In genomic region chr9:96765410-96765809, GRCm38 (mm10) we compare ENCODE assay signal across 13 mouse cellular contexts. TPM values are rescaled to one million over a fixed set of nuclear protein-coding genes. Genes with fewer than 3 reads are reported as not detected.
DNase-seq lines count a peak whose midpoint lies in the region; ATAC-seq and TF ChIP-seq lines count a peak whose summit lies in the region.
"Had no signal": no experiment of that assay in that cellular context is flagged by ENCODE, and none has a peak within 500 bp of the region (broad histone marks: within the 10 kb centered on the region; RNA-seq: fewer than 3 reads in every experiment).

No protein-coding gene starts in this region.

- TF ChIP-seq CTCF in spleen, adult 2 months (IDR thresholded peaks at IDR 0.05; ENCODE audit: extremely low read depth, insufficient read depth, insufficient read length, insufficient replicate concordance), result no peak

- H3K27me3 ChIP-seq in heart, embryonic 16.5 days (ENCODE audit: control insufficient read depth, insufficient read depth, low read length), result no peaks in the 10 kb centered on the region
- no peaks in the 10 kb centered on the region for H3K27me3 ChIP-seq in intestine, embryonic 16.5 days (replicated peaks; ENCODE audit: control insufficient read depth, insufficient read depth, low read length)
- no peaks in the 10 kb centered on the region for H3K27me3 ChIP-seq in spleen, adult 2 months (ENCODE audit: control insufficient read depth, insufficient read depth, low read length)
- no peaks in the 10 kb centered on the region for H3K27me3 ChIP-seq in midbrain, embryonic 16.5 days (ENCODE audit: control insufficient read depth, insufficient read depth, low read depth, low read length)
- H3K27me3 ChIP-seq: limb, embryonic 13.5 days; midbrain, embryonic 13.5 days had no signal

- H3K9ac ChIP-seq in heart, embryonic 16.5 days (ENCODE audit: low read length), result no peak overlapping the region
- no peak overlapping the region for H3K9ac ChIP-seq in intestine, embryonic 16.5 days (ENCODE audit: low read depth, low read length)
- H3K9ac ChIP-seq in midbrain, embryonic 16.5 days (ENCODE audit: low read depth, low read length), result no peak overlapping the region
- H3K9ac ChIP-seq: limb, embryonic 13.5 days; midbrain, embryonic 13.5 days had no signal

- no peaks in the 10 kb centered on the region for H3K9me3 ChIP-seq in heart, embryonic 16.5 days (replicated peaks; ENCODE audit: control insufficient read depth, low read length)
- H3K9me3 ChIP-seq in intestine, embryonic 16.5 days (ENCODE audit: control insufficient read depth, low read length), result no peaks in the 10 kb centered on the region
- H3K9me3 ChIP-seq in midbrain, embryonic 16.5 days (replicated peaks; ENCODE audit: control insufficient read depth, low read length, poor library complexity, severe bottlenecking), result no peaks in the 10 kb centered on the region
- H3K9me3 ChIP-seq: limb, embryonic 13.5 days; midbrain, embryonic 13.5 days had no signal

- no peak overlapping the region for H3K27ac ChIP-seq in heart, embryonic 16.5 days (ENCODE audit: low read length)
- no peak overlapping the region for H3K27ac ChIP-seq in intestine, embryonic 16.5 days (ENCODE audit: low read length)
- peak overlapping the region; percentile 80 for H3K27ac ChIP-seq in spleen, adult 2 months (ENCODE audit: insufficient read depth, low read length)
- H3K27ac ChIP-seq in midbrain, embryonic 16.5 days (ENCODE audit: low read length), result no peak overlapping the region
- H3K27ac ChIP-seq: limb, embryonic 13.5 days; midbrain, embryonic 13.5 days had no signal

- ATAC-seq in heart, embryonic 16.5 days (replicated peaks; ENCODE audit: extremely low read depth, insufficient read depth, low FRiP score), result peak; percentile 45; the same call in 1 of the 2 replicates
- ATAC-seq in intestine, embryonic 16.5 days, result peak; percentile 72
- ATAC-seq in midbrain, embryonic 16.5 days, result no peak
- ATAC-seq: midbrain, embryonic 13.5 days had no signal

- no peak overlapping the region for H3K4me3 ChIP-seq in heart, embryonic 16.5 days (ENCODE audit: low read length)
- H3K4me3 ChIP-seq in intestine, embryonic 16.5 days (ENCODE audit: low read length), result no peak overlapping the region
- H3K4me3 ChIP-seq in spleen, adult 2 months (ENCODE audit: extremely low read depth, insufficient read depth, insufficient read length), result peak overlapping the region; percentile 46
- H3K4me3 ChIP-seq in midbrain, embryonic 16.5 days (ENCODE audit: low read depth, low read length), result no peak overlapping the region
- H3K4me3 ChIP-seq: limb, embryonic 13.5 days; midbrain, embryonic 13.5 days had no signal

- H3K36me3 ChIP-seq in heart, embryonic 16.5 days (ENCODE audit: control insufficient read depth, insufficient read depth), result no peaks in the 10 kb centered on the region
- H3K36me3 ChIP-seq in intestine, embryonic 16.5 days (ENCODE audit: control insufficient read depth, insufficient read depth, low read length), result no peaks in the 10 kb centered on the region
- H3K36me3 ChIP-seq in spleen, adult 2 months (ENCODE audit: control insufficient read depth, insufficient read depth, low read length), result no peaks in the 10 kb centered on the region
- no peaks in the 10 kb centered on the region for H3K36me3 ChIP-seq in midbrain, embryonic 16.5 days (ENCODE audit: control insufficient read depth, insufficient read depth, low read length)
- H3K36me3 ChIP-seq: limb, embryonic 13.5 days; midbrain, embryonic 13.5 days had no signal

- TF ChIP-seq POLR2A in spleen, adult 2 months (IDR thresholded peaks at IDR 0.05; ENCODE audit: low read depth, low read length), result no peak

- WGBS in heart, embryonic 16.5 days, result 47% methylated on average over 5 of the region's 5 CpGs
- 42% methylated on average over 5 of the region's 5 CpGs for WGBS in intestine, embryonic 16.5 days
- WGBS in spleen, adult 2 months, result 13% methylated on average over 5 of the region's 5 CpGs
- WGBS in midbrain, embryonic 16.5 days, result 80% methylated on average over 5 of the region's 5 CpGs

- no peaks in the 10 kb centered on the region for H3K4me1 ChIP-seq in heart, embryonic 16.5 days (ENCODE audit: control insufficient read depth, insufficient read depth, low read length)
- H3K4me1 ChIP-seq in intestine, embryonic 16.5 days (ENCODE audit: control insufficient read depth, insufficient read depth, low read length), result peaks cover 2% of the 10 kb centered on the region; the same call in 1 of the 2 replicates
- peaks cover 3% of the 10 kb centered on the region; the same call in 1 of the 2 replicates for H3K4me1 ChIP-seq in spleen, adult 2 months (ENCODE audit: control insufficient read depth, insufficient read depth, insufficient read length)
- no peaks in the 10 kb centered on the region for H3K4me1 ChIP-seq in midbrain, embryonic 16.5 days (ENCODE audit: control insufficient read depth, insufficient read depth, low read length)
- H3K4me1 ChIP-seq: midbrain, embryonic 13.5 days had no signal

- no peak for DNase-seq in heart, adult 8-10 months (ENCODE audit: low spot score)
- DNase-seq in c-Kit-negative CD71-positive TER-119-positive erythroid progenitor cells, embryonic 14.5 days (ENCODE audit: low read depth, low spot score), result peak; percentile 64
- DNase-seq in spleen, adult 2 months (ENCODE audit: low read depth in 1 of 2, low spot score in 2 of 2), result no peak
- DNase-seq in frontal cortex, postnatal 25 days (ENCODE audit: low spot score in 2 of 2), result no peak
- no peak for DNase-seq in kidney, postnatal 36 days
- DNase-seq: adrenal gland, postnatal 36 days; gastrocnemius, postnatal 10 days; kidney, adult 2 months had no signal

- H3K4me2 ChIP-seq in heart, embryonic 16.5 days (ENCODE audit: low read depth, low read length), result no peak overlapping the region
- no peak overlapping the region for H3K4me2 ChIP-seq in intestine, embryonic 16.5 days (ENCODE audit: low read depth, low read length)
- no peak overlapping the region for H3K4me2 ChIP-seq in midbrain, embryonic 16.5 days (ENCODE audit: low read length)
- H3K4me2 ChIP-seq: limb, embryonic 13.5 days; midbrain, embryonic 13.5 days had no signal

RNA-seq across cellular contexts. Expression of gene Zbtb38, which starts 12.8 kb away (rescaled TPM):
- 28.3 and 29.6 TPM in 2 replicates for polyA plus RNA-seq in heart, embryonic 16.5 days (2015; fragmentation: Nextera tagmentation; extraction: Ambion mirVana)
- 10 to 100 TPM; 38.8 to 42.4 (median 40.8) TPM for total RNA-seq in heart, adult 8-10 months (2022)
- polyA plus RNA-seq in intestine, embryonic 16.5 days (2015; fragmentation: Nextera tagmentation; extraction: Ambion mirVana), result 20.3 and 20.6 TPM in 2 replicates
- polyA plus RNA-seq in spleen, adult 2 months (2012; rRNA removed), result 5.9 and 7.5 TPM in 2 replicates
- polyA plus RNA-seq in midbrain, embryonic 16.5 days (2015; fragmentation: Nextera tagmentation; extraction: Ambion mirVana), result 57.1 and 58.1 TPM in 2 replicates
